Mouse (Mus musculus) limb, embryonic 13.5 days (tissue): ENCODE measurements at regions not wholly inside any gene's neighbourhood (a gene's known extent, or its start where the extent isn't known, plus 50 kb on each side); places are given as distances from the start of the nearest gene placed in this dataset.

ENCODE experiments used
- ATAC-seq: fragments of 200-750 bp; cut with Nextera tagmentation; 2 replicates; pipeline ENCODE4 v1.8.0; 2017; ENCODE audit warnings: low read depth, moderate number of reproducible peaks, moderate TSS enrichment; ENCODE audit not compliant: low FRiP score
- H3K27ac ChIP-seq: fragments of 300-500 bp; sonication (generic); 2 replicates; pipeline ENCODE4 v1.5.1; 2015; ENCODE audit warnings: inconsistent platforms, mild to moderate bottlenecking, moderate library complexity
- H3K27me3 ChIP-seq: fragments of 300-500 bp; sonication (generic); 2 replicates; pipeline ENCODE4 v1.6.1; 2015; ENCODE audit warnings: mild to moderate bottlenecking, inconsistent platforms
- H3K36me3 ChIP-seq: fragments of 300-500 bp; sonication (generic); 2 replicates; pipeline ENCODE4 v1.6.1; 2015; ENCODE audit warnings: inconsistent platforms, mild to moderate bottlenecking, moderate library complexity
- H3K4me1 ChIP-seq: fragments of 300-500 bp; sonication (generic); 2 replicates; pipeline ENCODE4 v1.6.1; 2015; ENCODE audit warnings: inconsistent platforms
- H3K4me2 ChIP-seq: fragments of 300-500 bp; sonication (generic); replicated peaks from 2 replicates; pipeline ENCODE4 v1.6.1; 2015; ENCODE audit warnings: inconsistent platforms, mild to moderate bottlenecking, moderate library complexity
- H3K4me3 ChIP-seq: fragments of 300-500 bp; sonication (generic); 2 replicates; pipeline ENCODE4 v1.5.1; 2015; ENCODE audit warnings: moderate library complexity, mild to moderate bottlenecking, inconsistent platforms
- H3K9ac ChIP-seq: fragments of 300-500 bp; sonication (generic); 2 replicates; pipeline ENCODE4 v1.6.1; 2015; ENCODE audit warnings: mild to moderate bottlenecking, inconsistent platforms
- H3K9me3 ChIP-seq: fragments of 300-500 bp; sonication (generic); 2 replicates; pipeline ENCODE4 v1.6.1; 2016; ENCODE audit warnings: inconsistent platforms
- WGBS: fragments of 180-500 bp; shearing (Covaris S2); methylation state at CpG from one replicate; pipeline ENCODE4 v1.1.7; 2015; 5-methylcytosine and 5-hydroxymethylcytosine counted together

- Histone ChIP-seq H3K27me3 (peaks cover 54% of the 10 kb centered on the region), H3K4me2 (peak overlapping the region; percentile 41), H3K9me3 (no peaks in the 10 kb centered on the region), H3K27ac (no peak overlapping the region), H3K9ac (no peak overlapping the region), H3K4me3 (no peak overlapping the region), H3K36me3 (no peaks in the 10 kb centered on the region), H3K4me1 (peaks cover 21% of the 10 kb centered on the region)
- WGBS = 10% methylated on average over 16 of the region's 16 CpGs
- no peak for ATAC-seq
Measured at GRCm38 (mm10) chr17:85747976-85748648, 60.0 kb upstream of the Six2 start.
